Mouse (Mus musculus): ENCODE data around the gene Mis12.

GRCm38 (mm10) chr11:70982030-70982429, 37.4 kb upstream of the Mis12 start:
- TF ChIP-seq EP300 (IDR thresholded peaks at IDR 0.05) (no peak), CTCF (IDR thresholded peaks at IDR 0.05) (no peak)

All from lung, postnatal 0 days (tissue).